Mouse (Mus musculus) midbrain, embryonic 10.5 days (tissue): Measurements from ENCODE around the gene Tmem163. TPM values are rescaled to one million over a fixed set of nuclear protein-coding genes. Genes with fewer than 3 reads are reported as not detected.

ENCODE experiments used
- DNase-seq: peaks from one replicate; pipeline ENCODE4 v3.0.0-alpha.2; 2017; ENCODE audit warnings: low spot score
- H3K27ac ChIP-seq: fragments of 300-500 bp; sonication (generic); replicated peaks from 2 replicates; pipeline ENCODE4 v1.5.1; 2016; ENCODE audit warnings: mild to moderate bottlenecking
- H3K27me3 ChIP-seq: fragments of 300-500 bp; sonication (generic); 2 replicates; pipeline ENCODE4 v1.6.1; 2016; ENCODE audit warnings: low read depth, mild to moderate bottlenecking; ENCODE audit not compliant: poor library complexity, severe bottlenecking
- H3K36me3 ChIP-seq: fragments of 300-500 bp; sonication (generic); 2 replicates; pipeline ENCODE4 v1.6.1; 2016; ENCODE audit warnings: mild to moderate bottlenecking, moderate library complexity
- H3K4me1 ChIP-seq: fragments of 300-500 bp; sonication (generic); 2 replicates; pipeline ENCODE4 v1.6.1; 2016
- H3K4me3 ChIP-seq: fragments of 300-500 bp; sonication (generic); 2 replicates; pipeline ENCODE4 v1.5.1; 2016; ENCODE audit warnings: mild to moderate bottlenecking, moderate library complexity
- H3K9me3 ChIP-seq: fragments of 300-500 bp; sonication (generic); replicated peaks from 2 replicates; pipeline ENCODE4 v1.6.1; 2016; ENCODE audit warnings: mild to moderate bottlenecking
- WGBS: fragments of 180-500 bp; shearing (Covaris S2); methylation state at CpG from one replicate; pipeline ENCODE4 v1.1.7; 2016; 5-methylcytosine and 5-hydroxymethylcytosine counted together
- polyA plus RNA-seq: library from polyadenylated mRNA; unstranded; fragments of >200 nt; fragmentation: Nextera tagmentation; extraction: Ambion mirVana; gene quantifications from 2 replicates; pipeline ENCODE4 v1.2.1, GENCODE M21; 2016

Tmem163 gene
- polyA plus RNA-seq, 1 experiment from 2014 or later: 11.0 TPM

- Histone ChIP-seq H3K4me3 (no peak overlapping the region), H3K4me1 (peaks cover 41% of the 10 kb centered on the region), H3K9me3 (no peaks in the 10 kb centered on the region), H3K27me3 (0 out of 2 replicates have a peak, but pooled peaks cover 7% of the 10 kb centered on the region), H3K36me3 (no peaks in the 10 kb centered on the region), H3K27ac (no peak overlapping the region)
- 82% methylated on average over 5 of the region's 5 CpGs for WGBS
- DNase-seq: no peak
These were observed 101.4 kb downstream of the Tmem163 start for GRCm38 (mm10) chr1:127577981-127578380.

- no peaks in the 10 kb centered on the region for H3K36me3 ChIP-seq
- H3K27ac ChIP-seq: peak overlapping the region; percentile 80
- no peak overlapping the region for H3K4me3 ChIP-seq
- 0 out of 2 replicates have a peak, but pooled peaks cover 7% of the 10 kb centered on the region for H3K27me3 ChIP-seq
- peaks cover 41% of the 10 kb centered on the region for H3K4me1 ChIP-seq
- no peaks in the 10 kb centered on the region for H3K9me3 ChIP-seq
- whole genome bisulfite sequencing: 59% methylated on average over 7 of the region's 7 CpGs
- no peak for DNase-seq
These were observed 102.3 kb downstream of the Tmem163 start for GRCm38 (mm10) chr1:127577083-127577482.

GRCm38 (mm10) chr1:127576563-127576962, 102.8 kb downstream of the Tmem163 start:
- H3K36me3 ChIP-seq: no peaks in the 10 kb centered on the region
- H3K9me3 ChIP-seq: no peaks in the 10 kb centered on the region
- peak; percentile 28 for DNase-seq
- peak overlapping the region; percentile 21; the same call in 1 of the 2 replicates for H3K4me3 ChIP-seq
- peak overlapping the region; percentile 80 for H3K27ac ChIP-seq
- 20% methylated on average over 8 of the region's 8 CpGs for WGBS
- H3K4me1 ChIP-seq: peaks cover 44% of the 10 kb centered on the region
- H3K27me3 ChIP-seq: 0 out of 2 replicates have a peak, but pooled peaks cover 7% of the 10 kb centered on the region

GRCm38 (mm10) chr1:127576143-127576542, 103.2 kb downstream of the Tmem163 start:
- DNase-seq: peak; percentile 46
- H3K36me3 ChIP-seq: no peaks in the 10 kb centered on the region
- H3K27me3 ChIP-seq: 0 out of 2 replicates have a peak, but pooled peaks cover 7% of the 10 kb centered on the region
- 19% methylated on average over 3 of the region's 3 CpGs for WGBS
- H3K4me1 ChIP-seq: peaks cover 44% of the 10 kb centered on the region
- no peaks in the 10 kb centered on the region for H3K9me3 ChIP-seq
- peak overlapping the region; percentile 80 for H3K27ac ChIP-seq
- peak overlapping the region; percentile 21; the same call in 1 of the 2 replicates for H3K4me3 ChIP-seq

GRCm38 (mm10) chr1:127575692-127576091, 103.7 kb downstream of the Tmem163 start:
- peak; percentile 55 for DNase-seq
- WGBS: 9% methylated on average over 4 of the region's 4 CpGs
- no peaks in the 10 kb centered on the region for H3K9me3 ChIP-seq
- no peaks in the 10 kb centered on the region for H3K36me3 ChIP-seq
- H3K27me3 ChIP-seq: 0 out of 2 replicates have a peak, but pooled peaks cover 7% of the 10 kb centered on the region
- peaks cover 44% of the 10 kb centered on the region for H3K4me1 ChIP-seq
- peak overlapping the region; percentile 80 for H3K27ac ChIP-seq
- H3K4me3 ChIP-seq: no peak overlapping the region

- WGBS: 79% methylated on average over 3 of the region's 3 CpGs
- Histone ChIP-seq H3K9me3 (peaks cover 6% of the 10 kb centered on the region; the same call in 1 of the 2 replicates), H3K4me1 (peaks cover 46% of the 10 kb centered on the region), H3K4me3 (no peak overlapping the region), H3K27ac (no peak overlapping the region), H3K36me3 (no peaks in the 10 kb centered on the region), H3K27me3 (no peaks in the 10 kb centered on the region)
- DNase-seq: no peak
These were observed 106.2 kb downstream of the Tmem163 start for GRCm38 (mm10) chr1:127573186-127573585.

GRCm38 (mm10) chr1:127568641-127569040, 110.7 kb downstream of the Tmem163 start:
- peaks cover 11% of the 10 kb centered on the region for H3K4me1 ChIP-seq
- H3K27me3 ChIP-seq: no peaks in the 10 kb centered on the region
- no peak overlapping the region for H3K27ac ChIP-seq
- H3K4me3 ChIP-seq: no peak overlapping the region
- H3K9me3 ChIP-seq: peaks cover 8% of the 10 kb centered on the region; the same call in 1 of the 2 replicates
- WGBS: 74% methylated on average over 3 of the region's 3 CpGs
- DNase-seq: no peak
- H3K36me3 ChIP-seq: no peaks in the 10 kb centered on the region

- Histone ChIP-seq H3K9me3 (no peaks in the 10 kb centered on the region; the same call in 1 of the 2 replicates), H3K27me3 (no peaks in the 10 kb centered on the region), H3K27ac (peak overlapping the region; percentile 74), H3K36me3 (no peaks in the 10 kb centered on the region), H3K4me3 (no peak overlapping the region), H3K4me1 (0 out of 2 replicates have a peak, but pooled peaks cover 4% of the 10 kb centered on the region)
- WGBS: 63% methylated on average over 2 of the region's 2 CpGs
- DNase-seq: no peak
These were observed 122.9 kb downstream of the Tmem163 start for GRCm38 (mm10) chr1:127556486-127556845.

- Histone ChIP-seq H3K4me1 (0 out of 2 replicates have a peak, but pooled peaks cover 4% of the 10 kb centered on the region), H3K27me3 (no peaks in the 10 kb centered on the region), H3K27ac (peak overlapping the region; percentile 74), H3K9me3 (no peaks in the 10 kb centered on the region; the same call in 1 of the 2 replicates), H3K4me3 (no peak overlapping the region), H3K36me3 (no peaks in the 10 kb centered on the region)
- peak; percentile 19 for DNase-seq
- WGBS: 68% methylated on average over 6 of the region's 6 CpGs
These were observed 123.4 kb downstream of the Tmem163 start for GRCm38 (mm10) chr1:127555822-127556485.

GRCm38 (mm10) chr1:127548078-127548477, 131.3 kb downstream of the Tmem163 start:
- WGBS: 60% methylated on average over 4 of the region's 4 CpGs
- no peak for DNase-seq
- Histone ChIP-seq H3K36me3 (no peaks in the 10 kb centered on the region), H3K4me1 (peaks cover 13% of the 10 kb centered on the region; the same call in 1 of the 2 replicates), H3K27me3 (no peaks in the 10 kb centered on the region), H3K9me3 (no peaks in the 10 kb centered on the region), H3K4me3 (no peak overlapping the region), H3K27ac (no peak overlapping the region)

GRCm38 (mm10) chr1:127542756-127543155, 136.6 kb downstream of the Tmem163 start:
- Histone ChIP-seq H3K9me3 (no peaks in the 10 kb centered on the region), H3K36me3 (no peaks in the 10 kb centered on the region; the same call in 1 of the 2 replicates), H3K4me3 (no peak overlapping the region), H3K27ac (no peak overlapping the region), H3K4me1 (peaks cover 13% of the 10 kb centered on the region), H3K27me3 (0 out of 2 replicates have a peak, but pooled peaks cover 7% of the 10 kb centered on the region)
- no peak for DNase-seq
- 44% methylated on average over 1 of the region's 1 CpGs for WGBS

- peaks cover 20% of the 10 kb centered on the region for H3K4me1 ChIP-seq
- H3K36me3 ChIP-seq: no peaks in the 10 kb centered on the region; the same call in 1 of the 2 replicates
- H3K9me3 ChIP-seq: no peaks in the 10 kb centered on the region
- no peak for DNase-seq
- H3K4me3 ChIP-seq: no peak overlapping the region
- H3K27me3 ChIP-seq: 0 out of 2 replicates have a peak, but pooled peaks cover 7% of the 10 kb centered on the region
- H3K27ac ChIP-seq: no peak overlapping the region
- WGBS: 92% methylated on average over 7 of the region's 7 CpGs
These were observed 137.4 kb downstream of the Tmem163 start for GRCm38 (mm10) chr1:127541931-127542330.

- Histone ChIP-seq H3K27ac (no peak overlapping the region), H3K36me3 (no peaks in the 10 kb centered on the region; the same call in 1 of the 2 replicates), H3K9me3 (no peaks in the 10 kb centered on the region), H3K27me3 (peaks cover 9% of the 10 kb centered on the region; the same call in 1 of the 2 replicates), H3K4me1 (peaks cover 25% of the 10 kb centered on the region), H3K4me3 (no peak overlapping the region)
- WGBS: 88% methylated on average over 4 of the region's 4 CpGs
- no peak for DNase-seq
These were observed 137.8 kb downstream of the Tmem163 start for GRCm38 (mm10) chr1:127541522-127541921.
